Mouse (Mus musculus) CD4-positive, CD25-positive, alpha-beta regulatory T cell, adult 4 months (primary cell): ENCODE data around the gene Lce1g. TPM values are rescaled to one million over a fixed set of nuclear protein-coding genes. Genes with fewer than 3 reads are reported as not detected.

Source experiments
- ATAC-seq: one replicate; pipeline ENCODE4 v1.8.0; 2017
- polyA plus RNA-seq, 2 experiments: library from polyadenylated mRNA; unstranded; fragments of 100-300 nt; shearing (Covaris generic); gene quantifications; one replicate each; pipeline ENCODE4 v1.2.1; 2017

Lce1g gene
- polyA plus RNA-seq, result not detected

DNA sequence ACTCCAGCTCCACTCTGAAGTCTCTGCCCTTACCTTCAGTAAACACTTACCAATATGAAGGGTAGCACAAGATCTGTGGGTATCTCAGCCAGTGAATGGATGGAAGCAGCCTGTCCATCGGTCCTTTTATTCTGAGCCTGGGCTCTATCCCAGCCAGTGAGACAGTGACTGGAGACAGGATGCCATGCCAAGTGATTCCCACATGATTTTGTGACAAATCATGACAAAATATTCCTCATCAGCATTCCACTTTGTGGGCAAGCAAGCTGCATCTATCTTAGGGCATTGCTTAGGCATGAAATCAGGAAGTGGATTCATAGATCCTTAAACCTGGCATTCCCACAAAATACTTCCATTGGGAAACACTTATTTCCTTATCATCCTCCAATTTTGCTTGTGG lies at the start of gene Lce1g:
Gene Lce1g (minus strand): TSS at position 101 of the 400 bp plus-strand sequence.
- no peak for ATAC-seq

- no peak for ATAC-seq
These were observed 38.3 kb upstream of the Lce1g start, which contains the start of gene Lce1j for GRCm38 (mm10) chr3:92790414-92790813. Gene Lce1j, minus strand, starts transcription at chr3:92790514.

GRCm38 (mm10) chr3:92778799-92779198 lies 26.7 kb upstream of the Lce1g start, which contains the start of gene Lce1i:
Gene Lce1i, minus strand, starts transcription at chr3:92778899.
- ATAC-seq, result no peak

DNA sequence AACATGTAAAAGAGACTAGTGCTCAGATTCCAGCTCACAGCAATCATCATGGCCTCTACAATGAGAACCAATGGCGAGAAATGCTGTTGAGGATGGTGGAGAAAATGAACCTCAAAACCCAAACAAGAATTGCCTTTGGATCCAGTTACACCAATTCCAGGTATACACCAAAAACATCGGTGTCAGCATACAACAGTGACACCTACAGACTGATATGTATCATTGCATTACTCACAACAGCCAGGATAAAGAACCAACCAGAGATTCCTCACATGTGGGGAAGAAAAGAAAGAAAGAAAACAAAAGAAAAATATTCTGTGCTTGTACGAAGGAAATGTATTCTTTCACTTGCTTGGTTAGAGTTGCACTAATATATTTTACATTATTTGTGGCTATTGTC lies 19.4 kb upstream of the Lce1g start:
- no peak for ATAC-seq

- no peak for ATAC-seq
These were observed 12.8 kb upstream of the Lce1g start, which contains the start of gene Lce1h for GRCm38 (mm10) chr3:92764965-92765364. Gene Lce1h, minus strand, starts transcription at chr3:92765065.

GRCm38 (mm10) chr3:92753197-92753596 lies 1.1 kb upstream of the Lce1g start:
- no peak for ATAC-seq

DNA sequence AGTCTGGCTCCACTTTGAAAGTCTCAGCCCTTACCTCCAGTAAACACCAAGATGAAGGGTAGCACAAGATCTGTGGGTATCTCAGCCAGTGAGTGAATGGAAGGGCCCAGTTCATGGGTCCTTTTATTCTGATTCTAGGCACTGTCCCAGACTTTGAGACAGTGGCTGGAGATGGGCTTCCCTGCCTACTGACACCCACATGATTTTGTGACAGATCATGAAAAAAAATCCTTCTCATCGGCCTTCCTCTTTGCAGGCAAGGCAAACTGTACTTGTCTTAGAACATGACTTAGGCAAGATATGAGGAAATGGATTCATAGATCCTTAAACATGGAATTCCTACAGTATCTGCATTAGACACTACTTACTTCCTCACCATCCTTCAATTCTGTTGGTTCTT lies 13.1 kb downstream of the Lce1g start, which contains the start of gene Gm38119:
Gene Gm38119 (minus strand): TSS at position 101 of the 400 bp plus-strand sequence.
- no peak for ATAC-seq

DNA sequence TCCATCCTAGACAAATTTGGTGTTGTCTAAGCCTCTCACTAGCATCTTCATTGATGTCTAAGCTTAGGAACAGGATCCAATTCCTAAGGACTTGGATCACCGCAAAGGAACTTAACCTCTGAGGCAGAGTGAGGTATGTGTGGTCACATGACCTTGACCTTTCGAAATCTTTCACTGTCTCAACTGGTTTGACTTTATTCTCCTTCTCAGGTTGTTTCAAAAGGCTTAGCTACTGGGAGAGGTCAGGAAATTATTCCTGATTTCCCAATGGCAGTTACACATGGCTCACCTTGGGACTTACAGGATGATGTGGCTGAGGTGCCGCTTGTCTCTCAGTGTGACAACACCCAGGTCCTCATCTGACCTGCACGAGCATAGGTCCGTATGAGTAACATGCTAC lies 29.5 kb downstream of the Lce1g start:
- ATAC-seq, result no peak

DNA sequence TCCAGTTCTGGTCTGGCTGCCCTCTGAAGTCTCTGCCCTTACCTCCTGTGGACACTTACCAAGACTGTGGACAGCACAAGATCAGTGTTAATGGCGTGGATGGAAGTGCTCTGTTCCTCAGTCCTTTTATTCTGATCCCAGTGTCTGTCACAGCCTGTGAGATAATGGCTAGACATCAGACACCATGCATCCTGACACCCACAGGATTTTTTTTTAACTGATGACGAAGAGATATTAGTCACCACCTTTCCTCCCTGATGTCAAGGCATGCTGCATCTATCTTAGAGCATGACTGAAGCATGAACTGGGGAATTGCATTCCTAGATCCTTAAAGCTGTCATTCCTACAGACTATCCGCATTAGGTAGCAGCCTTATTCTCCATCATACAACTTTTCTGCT lies 31.9 kb downstream of the Lce1g start, which contains the start of gene Lce1f:
Gene Lce1f (minus strand): TSS at position 101 of the 400 bp plus-strand sequence.
- no peak for ATAC-seq

DNA sequence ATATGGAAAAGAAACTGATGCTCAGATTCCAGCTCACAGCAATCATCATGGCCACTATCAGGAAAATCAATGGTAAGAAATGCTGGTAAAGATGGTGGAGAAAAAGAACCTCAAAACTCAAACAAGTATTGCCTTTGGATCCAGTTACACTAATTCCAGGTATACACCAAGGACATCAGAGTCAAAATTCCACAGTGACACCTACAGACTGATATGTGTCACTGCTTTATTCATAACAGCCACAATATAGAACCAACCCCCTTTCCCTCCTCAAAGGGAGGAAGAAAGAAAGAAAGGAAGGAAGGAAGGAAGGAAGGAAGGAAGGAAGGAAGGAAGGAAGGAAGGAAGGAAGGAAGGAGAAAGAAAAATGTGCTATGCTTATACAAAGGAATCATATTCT lies 37.0 kb downstream of the Lce1g start:
- no peak for ATAC-seq

GRCm38 (mm10) chr3:92708974-92709373 lies 43.2 kb downstream of the Lce1g start, which contains the start of gene Lce1e:
Gene Lce1e, minus strand, starts transcription at chr3:92709074.
- no peak for ATAC-seq

Other genes starting within 250 kb of the Lce1g start
- gene 2310046K23Rik, start 217.8 kb downstream of the Lce1g start, polyA plus RNA-seq, result not detected
- not detected for gene Ivl, start 178.6 kb downstream of the Lce1g start, polyA plus RNA-seq
- not detected for gene Smcp, start 163.3 kb downstream of the Lce1g start, polyA plus RNA-seq
- gene 2210017I01Rik, start 144.8 kb downstream of the Lce1g start, polyA plus RNA-seq, result not detected
- not detected for gene Lce6a, start 130.7 kb downstream of the Lce1g start, polyA plus RNA-seq
- not detected for gene Lce1a1, start 104.0 kb downstream of the Lce1g start, polyA plus RNA-seq
- gene Lce1b, start 95.4 kb downstream of the Lce1g start, polyA plus RNA-seq, result not detected
- not detected for gene Lce1a2, start 82.0 kb downstream of the Lce1g start, polyA plus RNA-seq
- gene Lce1c, start 73.1 kb downstream of the Lce1g start, polyA plus RNA-seq, result not detected
- gene Lce1d, start 65.1 kb downstream of the Lce1g start, polyA plus RNA-seq, result not detected
- gene Lce1e, start 43.3 kb downstream of the Lce1g start, polyA plus RNA-seq, result not detected
- gene Lce1f, start 32.0 kb downstream of the Lce1g start, polyA plus RNA-seq, result not detected
- gene Gm38119, start 13.2 kb downstream of the Lce1g start, polyA plus RNA-seq, result not detected
- not detected for gene Lce1h, start 12.7 kb upstream of the Lce1g start, polyA plus RNA-seq
- gene Lce1i, start 26.6 kb upstream of the Lce1g start, polyA plus RNA-seq, result not detected
- gene Lce1j, start 38.2 kb upstream of the Lce1g start, polyA plus RNA-seq, result not detected
- gene Lce1k, start 55.6 kb upstream of the Lce1g start, polyA plus RNA-seq, result not detected
- not detected for gene Kprp, start 74.9 kb upstream of the Lce1g start, polyA plus RNA-seq
- not detected for gene Lce1l, start 98.9 kb upstream of the Lce1g start, polyA plus RNA-seq
- not detected for gene 2310050C09Rik, start 117.9 kb upstream of the Lce1g start, polyA plus RNA-seq
- gene Lce3a, start 173.9 kb upstream of the Lce1g start, polyA plus RNA-seq, result not detected
- not detected for gene Lce3b, start 180.6 kb upstream of the Lce1g start, polyA plus RNA-seq
- not detected for gene Lce3c, start 192.1 kb upstream of the Lce1g start, polyA plus RNA-seq
- gene Lce3d, start 205.1 kb upstream of the Lce1g start, polyA plus RNA-seq, result not detected
- gene Lce3e, start 214.7 kb upstream of the Lce1g start, polyA plus RNA-seq, result not detected
- not detected for gene Lce3f, start 239.9 kb upstream of the Lce1g start, polyA plus RNA-seq